Mouse (Mus musculus) lung, postnatal 10 days (tissue): ENCODE results near the gene Egfr.

Experiments used
- DNase-seq: peaks from one replicate; pipeline ENCODE4 v3.0.0; 2021

Egfr gene

DNA sequence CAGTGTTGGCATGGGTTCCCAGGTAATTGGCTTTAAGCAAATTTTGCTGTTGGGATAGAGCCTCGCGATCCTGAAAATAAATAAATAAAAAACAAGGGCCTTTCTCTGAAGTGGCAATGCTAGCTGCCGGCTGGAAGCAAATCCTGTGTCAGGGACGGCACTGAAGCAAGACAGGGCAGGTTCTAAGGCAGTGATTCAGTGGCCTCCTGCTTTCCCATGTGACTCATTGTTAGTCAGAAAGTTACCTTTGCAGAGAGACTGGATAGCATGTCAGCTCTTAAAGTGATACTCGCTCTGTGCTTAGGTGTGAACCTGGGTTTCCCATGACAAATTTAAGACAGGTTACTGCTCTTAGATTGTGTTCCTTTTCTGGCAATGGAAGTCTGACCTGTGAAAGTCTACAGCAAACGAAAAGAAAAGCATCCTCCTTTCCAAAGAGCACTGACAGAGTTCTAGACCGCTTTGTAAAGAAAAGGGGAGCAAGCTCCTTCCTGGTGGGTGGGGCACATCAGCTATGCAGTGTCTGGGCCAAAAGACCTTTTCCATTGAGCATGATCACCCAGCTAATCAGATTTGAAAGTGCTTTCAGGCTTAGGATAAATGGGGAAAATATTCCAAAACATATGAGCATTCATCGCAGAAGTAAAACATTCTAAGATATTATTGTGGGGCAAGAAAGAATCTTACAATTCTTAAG lies 78.7 kb downstream of the Egfr start:
- no peak for DNase-seq

DNA sequence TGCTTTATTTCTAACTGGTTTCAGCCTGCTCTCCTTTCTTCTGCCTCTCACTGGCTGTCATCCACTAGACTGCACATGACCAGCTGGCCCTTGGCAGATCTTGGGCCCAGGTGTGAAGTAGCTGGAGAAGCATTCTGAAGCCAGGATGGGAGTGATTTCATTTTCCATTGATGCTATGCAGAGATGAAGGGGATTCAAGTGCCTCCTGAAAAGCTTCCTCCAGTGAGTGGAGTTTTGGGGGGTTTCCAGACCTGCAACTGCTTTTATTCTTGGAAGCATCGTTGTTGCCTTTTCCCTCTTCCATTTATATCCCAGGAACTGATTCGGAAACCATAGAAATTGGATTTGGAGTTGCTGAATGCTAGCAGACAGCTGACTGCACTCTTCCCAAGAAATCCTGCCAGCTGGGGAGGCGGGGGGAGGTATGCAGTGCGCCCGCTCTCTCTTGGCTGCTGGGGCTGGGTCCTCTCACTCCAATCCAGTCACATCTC lies 80.0 kb downstream of the Egfr start:
- DNase-seq = peak; percentile 60

DNA sequence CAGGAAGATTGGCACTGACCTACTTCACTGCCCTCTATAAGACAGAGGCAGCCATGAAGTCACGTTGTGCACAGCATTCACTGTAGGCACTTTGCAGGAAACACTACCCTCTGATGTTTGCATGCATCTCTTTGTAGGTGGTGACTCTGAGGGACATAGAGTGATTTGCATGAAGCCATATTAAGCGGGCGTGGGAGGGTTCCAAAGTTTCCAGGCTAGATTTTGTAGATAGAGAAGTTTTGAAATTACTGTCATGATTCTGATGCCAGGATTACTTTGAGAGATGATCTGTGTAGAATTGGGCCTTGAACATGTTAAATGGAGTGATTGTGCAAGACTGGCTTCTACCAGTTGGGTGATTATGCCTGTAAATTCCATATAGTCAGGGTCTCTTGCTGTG lies 86.8 kb downstream of the Egfr start:
- no peak for DNase-seq

DNA sequence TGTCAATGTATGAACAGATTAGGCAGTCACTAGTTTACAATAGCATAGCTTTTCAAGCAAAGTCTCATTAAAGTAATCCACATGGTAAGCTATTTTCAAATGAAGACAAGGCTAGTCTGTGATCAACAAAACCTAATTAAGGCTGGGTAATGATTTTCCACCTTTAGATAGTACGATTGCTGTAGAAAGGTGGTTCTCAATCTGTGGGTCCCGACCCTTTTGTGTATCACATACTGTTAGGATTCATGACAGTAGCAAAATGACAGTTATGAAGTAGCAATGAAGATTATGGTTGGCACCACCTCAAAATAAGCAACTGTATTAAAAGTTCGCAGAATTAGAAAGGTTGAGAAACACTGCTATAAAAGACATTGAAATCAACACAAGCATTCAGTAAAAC lies 90.9 kb downstream of the Egfr start:
- no peak for DNase-seq

DNA sequence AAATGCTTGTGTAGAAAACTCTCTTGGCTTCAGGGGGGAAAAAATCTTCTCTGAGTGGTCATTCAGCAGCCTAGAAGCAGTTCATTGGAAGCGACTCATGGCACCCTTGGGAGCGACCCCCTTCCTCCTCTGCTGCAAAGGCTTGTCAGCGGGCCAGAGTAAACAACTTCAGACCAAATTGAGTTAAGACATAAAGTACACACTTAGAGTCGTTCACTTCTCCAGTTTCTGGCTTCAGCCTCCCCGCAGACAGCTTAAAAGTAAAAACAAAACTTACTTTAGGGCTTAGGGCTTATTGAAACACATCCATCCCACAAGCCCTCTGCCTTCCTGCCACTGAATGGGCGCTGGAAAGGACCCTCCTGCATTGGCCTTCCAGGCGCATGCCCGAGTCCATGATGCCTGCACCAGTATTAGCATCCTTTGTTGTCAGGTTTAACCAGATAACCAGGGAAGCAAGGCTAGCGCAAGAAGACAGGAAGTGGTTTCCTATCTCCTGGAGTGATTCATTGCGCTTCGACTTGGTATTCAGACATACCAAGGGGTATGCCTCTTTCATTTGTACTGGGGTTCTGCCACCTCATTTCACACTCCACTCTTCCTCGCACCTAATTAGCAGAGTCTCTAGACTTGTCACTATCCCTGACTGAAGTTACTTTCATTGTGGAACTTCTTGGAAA lies 92.0 kb downstream of the Egfr start:
- peak; percentile 74 for DNase-seq

DNA sequence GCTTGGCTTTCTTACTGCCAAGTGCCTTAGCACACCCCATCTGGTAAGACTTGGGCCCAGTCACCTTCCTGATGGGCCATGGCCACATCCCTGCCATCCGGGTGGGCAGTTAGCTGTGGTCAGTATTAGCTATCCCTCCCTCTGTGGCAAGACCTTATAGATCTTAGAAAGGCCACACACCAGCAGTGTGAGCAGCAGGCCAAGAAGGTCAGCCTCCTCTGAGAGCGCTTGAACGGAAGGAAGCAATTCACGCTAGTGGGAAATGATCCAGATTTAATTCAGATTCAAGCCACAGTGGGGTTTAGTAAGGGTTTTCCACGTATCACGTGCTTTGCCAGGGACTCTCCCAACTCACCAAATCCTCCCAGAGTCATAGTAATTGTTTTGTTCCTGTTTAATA lies 96.9 kb downstream of the Egfr start:
- peak; percentile 13 for DNase-seq

DNA sequence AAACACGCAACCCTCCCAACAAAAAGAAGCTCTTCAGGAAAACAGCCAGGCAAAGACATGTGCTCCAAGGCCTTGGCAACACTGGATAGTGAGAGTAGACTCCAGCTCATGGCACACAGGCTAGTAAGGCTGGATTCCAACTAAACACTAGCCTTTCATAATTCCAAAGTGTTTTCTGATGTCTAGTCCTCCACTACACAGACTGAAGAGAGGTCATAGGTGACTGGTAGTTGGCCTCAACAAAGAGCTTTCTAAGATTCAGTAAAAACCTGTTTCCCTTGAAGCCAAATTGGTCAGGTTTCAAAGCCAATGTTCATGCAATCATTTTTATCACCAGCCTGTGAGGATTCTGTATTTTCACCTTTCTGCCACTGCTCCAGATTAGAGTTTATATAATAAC lies 99.4 kb downstream of the Egfr start:
- no peak for DNase-seq

DNA sequence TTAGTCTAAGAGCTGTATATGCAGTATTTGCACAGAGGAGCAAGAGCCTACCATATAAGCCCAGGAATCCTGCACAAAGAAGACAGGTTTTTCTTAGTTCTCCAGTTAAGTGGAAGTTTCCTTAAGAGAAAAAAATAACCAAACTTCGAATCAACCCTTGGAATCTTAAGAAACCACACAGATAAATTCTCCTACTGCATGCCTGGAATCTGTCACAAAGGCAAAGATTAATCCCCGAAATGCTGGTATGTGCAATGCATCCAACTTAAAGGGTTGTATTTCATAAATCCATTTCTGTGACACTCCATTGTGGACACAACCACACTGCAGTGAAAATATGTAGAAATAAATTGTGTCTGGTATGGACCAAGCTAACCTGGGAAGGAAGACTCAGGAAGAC lies 102.1 kb downstream of the Egfr start:
- DNase-seq = no peak

DNA sequence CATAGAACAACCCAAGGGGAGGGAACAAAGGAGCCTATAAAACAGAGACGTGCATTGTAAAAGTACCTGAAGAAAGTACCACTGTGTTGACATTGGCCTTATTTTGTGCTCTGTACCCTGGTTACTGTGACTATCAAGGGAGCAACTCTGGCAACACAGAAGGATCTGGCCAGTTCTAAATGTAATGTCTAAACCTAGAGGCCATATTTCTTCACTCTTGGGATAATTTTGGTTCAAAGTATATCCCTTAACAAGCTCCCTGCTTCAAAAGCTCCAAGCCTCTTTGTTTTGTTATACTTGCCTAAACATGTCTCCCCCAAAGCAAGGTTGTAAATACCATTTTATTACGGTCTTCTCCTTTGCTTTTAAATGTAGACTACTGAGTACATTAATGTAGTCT lies 105.3 kb downstream of the Egfr start:
- no peak for DNase-seq

DNA sequence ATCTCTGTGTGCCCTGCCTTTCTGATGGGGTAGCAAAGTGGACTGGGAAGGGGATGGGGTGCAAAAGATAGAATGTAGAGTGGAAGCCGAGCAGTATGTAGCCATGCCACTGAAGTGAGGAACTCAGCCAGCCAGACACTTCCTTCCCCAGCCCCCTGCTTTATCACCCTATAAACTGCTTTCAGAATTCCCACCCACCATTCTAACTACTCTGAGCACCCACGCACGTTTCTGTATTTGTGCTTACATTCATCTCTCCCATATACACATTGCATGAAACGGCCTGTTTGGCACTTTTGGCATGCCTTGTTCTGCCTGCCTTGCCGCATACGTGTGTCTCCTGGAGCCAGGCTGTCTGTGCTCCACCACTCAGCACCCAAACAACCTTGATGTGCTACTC lies 109.0 kb downstream of the Egfr start:
- no peak for DNase-seq

DNA sequence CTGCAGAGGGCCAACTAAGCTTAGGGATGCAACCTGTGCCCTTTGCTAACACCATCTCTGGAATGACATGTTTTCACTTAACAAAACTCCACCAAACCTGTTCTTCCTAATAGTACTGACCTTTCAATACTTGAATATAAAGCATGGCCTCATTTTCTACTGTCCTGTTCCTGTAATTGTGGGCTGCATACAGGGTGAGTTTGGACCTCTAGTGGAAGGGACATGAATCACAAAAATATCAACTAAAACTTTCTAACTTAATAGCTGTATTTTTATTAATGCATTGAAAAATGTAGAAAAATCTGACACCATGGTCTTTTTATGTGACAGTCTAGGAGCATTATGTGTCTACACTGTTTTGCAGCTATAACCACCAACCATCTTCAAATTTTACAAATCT lies 111.5 kb downstream of the Egfr start:
- DNase-seq = no peak

DNA sequence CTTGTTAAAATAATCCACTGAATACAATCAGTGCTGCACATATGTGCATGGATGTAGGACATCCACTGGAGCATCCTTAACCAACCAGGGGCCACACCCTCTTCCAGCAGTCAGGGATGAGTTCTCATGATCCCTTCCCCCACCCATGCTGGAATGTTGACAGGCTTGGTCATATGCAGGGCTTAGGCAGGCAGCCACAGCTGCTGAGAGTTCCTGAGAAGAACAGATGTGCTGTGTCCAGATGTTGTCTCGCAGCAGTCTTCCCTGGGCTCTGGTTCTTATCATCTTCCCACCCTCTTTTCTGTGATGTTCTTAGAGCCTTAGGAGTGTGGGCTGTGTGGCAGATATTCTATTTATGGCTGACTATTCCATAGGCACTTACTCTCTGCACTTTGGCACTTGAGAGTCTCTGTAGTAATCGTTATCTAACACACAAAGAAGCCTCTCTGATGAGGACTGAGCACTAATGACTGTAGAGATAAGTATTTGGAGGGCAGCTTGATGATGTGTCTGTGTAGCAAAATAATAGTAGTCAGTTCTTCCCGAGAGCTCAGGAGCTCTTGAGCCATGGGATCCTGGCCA lies 113.1 kb downstream of the Egfr start:
- DNase-seq = no peak

DNA sequence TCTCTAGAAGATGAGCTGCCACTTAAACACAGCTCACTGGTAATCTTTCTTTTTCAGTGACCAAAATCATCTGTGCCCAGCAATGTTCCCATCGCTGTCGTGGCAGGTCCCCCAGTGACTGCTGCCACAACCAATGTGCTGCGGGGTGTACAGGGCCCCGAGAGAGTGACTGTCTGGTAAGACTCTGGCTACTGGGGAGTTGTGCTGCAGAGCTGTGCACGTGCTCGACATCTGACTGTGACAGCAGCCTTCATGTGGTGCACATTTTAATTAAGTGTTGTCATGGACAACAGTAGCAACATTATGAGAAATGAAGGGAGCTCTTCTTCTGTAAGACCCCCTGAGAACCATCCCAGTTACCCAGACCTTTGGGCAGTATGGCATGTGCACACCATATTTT lies 116.0 kb downstream of the Egfr start:
- DNase-seq = no peak

DNA sequence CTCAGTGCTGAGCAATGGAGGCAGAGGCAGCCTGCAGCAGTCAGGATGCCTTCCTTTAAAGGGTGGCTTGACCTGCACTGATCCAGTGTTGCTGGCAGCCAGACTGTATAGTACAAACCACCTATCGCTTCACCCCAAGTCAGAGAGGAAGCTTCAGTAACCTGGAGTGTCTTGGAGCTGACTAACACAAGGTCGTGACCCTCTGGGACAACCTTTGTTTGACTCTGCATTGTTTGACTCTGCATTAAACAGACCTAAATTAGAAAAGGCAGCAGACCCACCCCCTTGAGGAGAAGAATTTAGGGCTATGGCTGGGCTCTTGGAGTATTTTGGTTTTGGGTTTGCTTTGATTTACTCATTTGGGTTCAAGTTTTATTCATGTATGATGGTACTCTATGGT lies 117.5 kb downstream of the Egfr start:
- no peak for DNase-seq

DNA sequence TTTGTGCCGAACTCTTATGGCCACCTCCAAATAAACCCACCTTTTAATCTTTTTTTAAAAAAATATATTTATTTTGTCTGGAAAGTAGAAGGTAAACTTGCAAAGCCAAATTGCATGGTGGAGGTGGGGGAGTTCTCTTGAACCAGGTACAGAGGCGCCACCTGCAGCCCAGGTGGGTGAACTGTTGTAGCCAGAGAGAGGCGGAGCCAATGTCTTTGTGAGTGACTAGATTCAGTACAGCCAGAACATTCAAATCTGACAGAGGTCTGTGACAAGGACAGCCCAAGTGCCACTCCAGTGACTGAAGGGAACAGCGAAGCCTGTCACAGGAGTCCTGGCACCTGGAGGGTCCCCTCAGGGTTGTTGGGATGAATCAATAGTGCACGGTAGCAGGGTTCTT lies 119.1 kb downstream of the Egfr start:
- DNase-seq = peak; percentile 61

DNA sequence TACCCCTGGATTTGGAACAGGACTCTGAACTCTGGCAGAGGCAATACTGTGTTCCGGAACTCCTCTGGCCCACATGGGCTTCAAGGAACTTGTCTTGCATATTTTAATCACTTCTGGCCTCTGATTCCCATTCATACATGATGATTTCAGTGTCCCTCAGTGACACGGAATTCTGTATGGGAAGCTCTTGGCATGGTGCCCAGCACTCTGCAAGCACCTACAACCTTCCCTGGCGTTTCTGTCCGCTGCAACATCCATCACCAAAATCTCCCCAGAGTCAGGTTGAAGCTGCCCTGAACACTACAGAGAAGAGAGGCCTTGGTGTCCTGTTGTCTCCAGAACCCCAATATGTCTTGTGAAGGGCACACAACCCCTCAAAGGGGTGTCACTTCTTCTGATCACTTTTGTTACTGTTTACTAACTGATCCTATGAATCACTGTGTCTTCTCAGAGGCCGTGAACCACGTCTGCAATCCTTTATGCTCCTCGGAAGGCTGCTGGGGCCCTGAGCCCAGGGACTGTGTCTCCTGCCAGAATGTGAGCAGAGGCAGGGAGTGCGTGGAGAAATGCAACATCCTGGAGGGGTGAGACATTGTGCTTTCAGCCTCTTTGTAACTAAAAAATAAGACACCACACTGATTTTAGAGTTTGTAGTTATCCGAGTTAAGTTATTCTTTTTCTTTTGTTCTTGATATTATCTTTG lies 125.8 kb downstream of the Egfr start:
- peak; percentile 6 for DNase-seq

DNA sequence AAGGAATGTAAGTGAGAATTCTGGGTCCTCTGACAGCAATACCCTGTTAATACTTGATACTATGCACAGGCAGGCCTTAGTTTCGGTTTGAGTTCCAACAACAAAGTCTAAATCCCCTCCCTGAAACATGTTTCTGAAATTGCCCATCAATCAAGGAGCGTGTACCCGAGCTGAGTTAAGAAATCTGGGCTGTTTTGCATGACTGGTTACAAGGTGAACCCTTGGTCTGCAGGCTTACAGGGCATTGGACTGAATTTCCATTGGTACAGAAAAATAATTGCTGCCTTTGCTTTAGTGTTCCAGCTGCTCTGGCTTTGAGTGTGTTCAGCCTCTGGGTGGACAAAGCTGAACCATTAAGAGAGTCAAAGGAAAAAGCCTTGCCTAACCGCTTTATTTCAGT lies 129.9 kb downstream of the Egfr start:
- no peak for DNase-seq

DNA sequence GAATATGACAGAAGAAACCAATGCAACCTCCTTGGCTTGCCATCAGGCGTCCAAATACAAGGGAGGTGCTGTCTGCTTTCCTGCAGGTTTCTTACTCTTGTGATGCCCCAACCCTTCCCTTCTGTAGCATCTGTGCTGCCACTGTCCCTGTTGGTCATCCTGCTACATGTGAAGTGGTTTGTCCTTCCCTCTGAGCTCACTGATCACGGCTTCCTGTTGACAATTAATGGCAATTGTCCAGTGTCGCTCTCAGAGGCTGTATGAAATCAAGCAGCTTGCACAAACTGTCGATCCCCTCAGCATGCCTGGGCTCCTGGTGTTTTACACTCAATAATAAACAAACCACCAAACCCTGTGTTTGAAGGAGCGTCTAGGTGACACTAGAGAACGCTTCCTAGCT lies 134.1 kb downstream of the Egfr start:
- DNase-seq = no peak

DNA sequence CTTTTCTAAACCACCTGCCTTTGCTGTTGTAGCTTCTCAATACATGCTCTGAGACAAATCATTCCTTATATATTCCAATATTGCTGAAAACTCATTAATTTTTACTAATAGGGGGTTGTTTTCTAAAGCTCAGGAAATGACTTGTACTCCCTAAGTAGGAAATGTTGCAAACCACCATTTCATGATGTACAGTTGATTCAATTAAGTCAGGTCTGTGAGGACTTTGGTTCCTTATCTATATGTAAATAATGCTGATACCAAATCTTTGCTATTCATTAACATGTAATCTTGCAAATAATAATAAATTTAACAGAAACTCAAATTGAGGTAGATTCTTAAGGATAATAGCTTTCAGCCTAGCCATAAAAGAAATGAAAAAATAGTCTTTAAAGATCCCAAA lies 136.1 kb downstream of the Egfr start:
- DNase-seq = no peak

DNA sequence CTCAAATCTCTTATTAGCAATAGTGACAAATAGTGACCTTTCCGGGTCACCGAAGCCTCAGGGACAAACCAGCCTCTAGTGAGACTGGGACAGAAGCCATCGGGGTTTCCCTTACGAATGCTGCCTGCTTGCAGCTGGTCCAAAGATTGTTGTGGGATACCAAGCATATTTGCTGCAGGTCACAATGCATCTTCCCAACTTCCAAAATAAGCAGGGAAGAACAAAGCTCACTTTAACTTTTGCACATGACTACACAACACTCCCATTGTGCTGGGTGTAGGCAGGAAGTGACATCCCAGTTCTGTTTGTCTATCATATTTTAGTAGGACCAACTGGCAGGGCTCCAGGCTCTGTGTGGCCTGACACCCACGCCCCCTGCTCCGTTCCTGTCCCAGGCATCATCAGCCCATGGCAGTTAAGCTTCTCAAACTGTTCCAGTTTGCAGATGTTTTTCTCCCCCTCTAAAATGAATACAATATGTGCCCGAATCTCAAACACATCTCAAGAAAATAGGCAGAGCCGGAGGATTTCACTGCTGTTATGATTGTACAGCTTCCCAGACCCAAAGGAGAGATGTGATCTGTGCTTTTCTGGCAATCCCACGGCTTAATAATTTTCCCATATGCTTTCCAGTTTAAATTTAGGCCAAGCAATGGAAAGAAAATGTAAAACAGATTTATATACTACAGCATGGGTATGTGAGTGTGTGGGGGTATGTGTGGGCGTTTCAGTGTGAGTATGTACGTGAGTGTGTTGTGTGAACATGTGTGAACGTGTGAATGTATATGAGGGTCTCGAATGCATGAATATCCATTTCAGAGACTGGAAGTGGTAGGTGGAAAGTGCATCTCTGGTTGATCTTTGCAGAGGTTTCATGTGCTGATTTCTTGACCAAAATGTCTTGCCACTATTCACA lies 143.7 kb downstream of the Egfr start:
- peak; percentile 74 for DNase-seq

DNA sequence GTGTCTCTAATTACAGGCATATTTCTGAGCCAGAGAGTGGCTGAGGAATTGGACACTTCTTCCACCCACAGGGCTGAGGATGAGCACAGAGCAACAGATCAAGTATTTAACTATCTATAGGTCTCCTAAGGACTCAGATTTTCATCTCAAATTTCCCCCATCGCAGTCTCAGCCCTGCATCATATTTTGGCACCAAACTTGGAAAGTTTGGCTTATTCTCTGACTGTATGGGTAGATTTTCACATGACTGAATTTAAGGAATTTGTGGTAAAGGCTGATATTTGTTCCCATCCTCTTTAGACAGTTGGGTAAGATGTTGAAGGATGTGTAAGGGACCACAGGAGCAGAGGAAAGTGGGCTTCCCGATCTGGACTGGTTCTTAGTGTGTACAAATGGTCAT lies 145.7 kb downstream of the Egfr start:
- DNase-seq = no peak

DNA sequence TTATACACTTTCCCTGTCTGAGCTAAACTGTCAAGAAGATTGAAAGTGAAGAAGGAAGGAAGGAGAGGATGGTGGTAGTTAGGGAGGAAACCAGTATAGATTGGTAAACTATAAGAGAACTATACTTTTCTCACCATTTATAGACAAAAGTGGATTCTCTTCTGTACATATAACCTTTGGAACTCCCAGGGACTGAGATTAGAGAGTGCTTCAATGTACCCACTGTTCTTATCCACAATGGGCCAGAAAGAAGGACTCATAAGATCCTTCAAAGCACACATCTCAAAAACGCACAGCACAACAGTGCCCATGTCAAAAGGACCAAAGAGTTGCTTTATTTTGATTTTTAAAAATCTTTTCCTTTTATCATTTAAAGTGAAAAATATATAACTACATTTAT lies 148.2 kb downstream of the Egfr start:
- DNase-seq = no peak
